Mouse (Mus musculus) urinary bladder, postnatal 10 days (tissue): Measurements from ENCODE around the gene Synm.
A peak's percentile ranks its signal among the peaks of the same experiment; 100 is the strongest.

Experiments used
- DNase-seq: peaks from one replicate; pipeline ENCODE4 v3.0.0; 2022; ENCODE audit warnings: low spot score

Gene Synm

DNA sequence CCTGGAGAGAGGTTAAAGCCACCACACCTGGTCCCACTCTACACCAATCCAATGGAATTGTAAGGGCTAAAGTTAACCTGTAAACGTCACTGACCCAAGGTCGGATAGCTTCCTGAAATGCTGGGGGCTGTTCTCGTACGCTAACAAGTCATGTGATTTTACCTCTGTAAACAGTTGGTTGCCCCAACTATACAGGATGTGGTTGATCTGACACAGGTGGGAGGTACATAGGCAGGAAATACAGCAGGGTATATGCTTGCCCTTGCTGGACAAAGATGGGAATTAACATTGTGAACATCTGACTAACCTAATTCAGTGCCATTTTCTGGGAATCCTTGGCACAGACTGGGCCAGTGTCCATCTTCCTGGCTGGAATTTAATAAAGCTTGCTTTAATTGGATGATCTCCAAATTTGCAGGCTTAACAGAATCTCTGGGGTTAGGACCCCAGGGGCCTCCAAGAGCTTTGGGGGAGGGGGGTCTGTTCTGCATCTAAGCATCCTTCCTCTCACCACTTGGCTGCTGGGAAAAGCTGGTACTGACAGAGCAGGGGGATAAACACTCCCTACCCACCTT is 11.7 kb downstream of the Synm start:
- no peak for DNase-seq

DNA sequence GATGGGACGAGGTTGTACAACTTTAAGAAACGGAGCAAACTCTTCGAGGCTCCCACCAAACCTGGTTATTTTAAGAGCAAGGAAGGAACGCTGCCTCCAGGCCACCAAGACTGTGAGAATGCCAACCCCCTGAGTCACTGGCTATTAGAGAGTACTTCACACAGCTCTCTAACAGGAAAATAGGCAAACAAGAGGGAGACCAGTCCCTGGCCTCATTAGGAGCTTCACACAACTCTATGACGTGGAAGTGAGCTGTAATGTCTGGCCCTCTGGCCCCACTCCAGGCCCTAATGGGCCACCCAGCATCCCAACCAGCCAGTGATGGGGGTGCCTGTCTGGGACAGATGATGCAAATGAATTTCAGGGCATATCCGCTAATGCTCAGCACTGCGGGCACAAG is 17.8 kb downstream of the Synm start:
- DNase-seq = no peak

DNA sequence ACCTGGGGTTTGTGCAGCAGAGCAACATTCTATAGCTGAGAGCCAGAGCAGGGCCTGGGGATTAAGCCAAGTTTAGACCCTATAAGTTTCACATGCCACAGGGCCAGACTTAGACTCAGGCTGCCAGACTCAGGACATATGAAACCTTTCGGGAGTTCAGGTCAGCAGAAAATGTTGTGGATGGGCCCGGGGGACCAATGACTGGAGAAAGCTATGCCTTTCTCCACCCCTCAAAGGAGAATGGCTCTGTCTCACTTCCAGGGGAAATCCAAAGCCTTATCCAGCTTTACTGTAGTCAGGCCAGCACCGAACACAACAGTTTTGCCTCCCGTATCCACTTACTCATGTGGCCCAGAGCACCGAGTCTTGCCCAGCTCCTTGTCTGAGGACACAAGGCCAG is 18.7 kb downstream of the Synm start:
- DNase-seq = no peak

DNA sequence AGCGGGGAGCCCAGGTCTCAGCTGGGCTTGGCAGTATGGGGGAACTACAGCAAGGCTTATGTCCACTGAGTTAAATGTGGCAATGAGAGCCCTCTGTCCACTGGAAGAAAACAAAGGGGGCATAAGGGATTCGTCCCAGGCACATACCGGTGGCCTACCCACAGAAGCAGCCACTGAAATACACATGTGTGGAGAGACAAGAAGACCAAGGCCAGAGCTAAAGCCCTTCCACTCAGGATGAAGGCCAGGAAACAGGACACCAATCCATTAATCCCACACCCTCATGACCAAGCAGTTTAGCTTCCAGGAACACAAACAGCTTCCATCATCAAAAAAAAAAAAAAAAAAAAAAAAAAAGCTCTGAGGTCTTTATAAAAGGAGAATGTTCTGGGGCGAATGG is 19.2 kb downstream of the Synm start:
- DNase-seq = no peak

DNA sequence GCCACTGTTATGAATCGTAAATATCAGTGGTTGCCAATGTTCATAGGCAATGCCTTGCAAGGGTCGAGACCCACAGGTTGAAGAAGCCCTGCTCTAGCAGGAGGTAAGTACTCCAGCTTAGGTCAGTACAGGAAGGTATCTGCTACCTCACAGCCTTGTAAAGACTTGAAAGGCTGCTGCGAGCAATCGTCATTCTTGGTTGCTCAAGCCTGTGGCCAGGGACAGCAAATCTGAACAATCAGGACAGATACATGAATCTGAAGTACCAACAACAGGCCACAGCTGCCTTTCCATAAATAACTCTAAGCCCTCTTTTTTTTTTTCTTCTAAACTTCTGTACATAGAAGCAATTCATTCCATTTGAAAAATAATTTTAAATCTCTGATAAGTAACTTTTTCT is 27.3 kb downstream of the Synm start:
- DNase-seq = no peak

DNA sequence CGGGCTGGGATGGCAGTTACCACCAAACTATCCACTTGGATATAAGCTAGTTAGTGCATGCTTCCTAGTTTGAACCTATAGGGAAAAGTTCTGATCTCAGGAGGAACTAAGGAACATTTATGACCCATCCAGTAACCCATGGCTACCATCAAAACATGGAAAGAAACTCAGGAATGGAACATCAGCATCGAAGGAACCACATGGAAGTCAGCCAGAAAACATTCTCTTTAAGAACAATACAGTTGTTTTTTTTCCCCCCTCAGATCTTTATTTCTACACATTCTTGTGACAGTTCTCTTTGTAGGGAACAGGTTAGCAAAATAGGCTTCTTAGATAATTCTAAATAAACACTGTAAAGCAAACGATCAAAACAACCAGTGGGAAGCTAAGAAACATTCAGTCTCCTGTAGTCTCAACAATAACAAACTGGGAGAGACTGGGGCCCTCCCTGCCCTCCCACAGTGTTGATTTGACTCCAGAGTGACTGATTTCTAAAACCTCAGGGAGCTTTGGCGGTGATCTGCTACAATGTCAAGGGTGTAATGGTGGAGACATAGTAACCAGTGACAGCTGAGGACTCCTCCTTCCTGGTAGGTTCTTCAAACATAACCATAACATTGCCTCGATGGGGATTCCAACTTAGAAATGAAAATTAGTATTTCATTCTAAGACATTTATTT is 29.0 kb downstream of the Synm start:
- DNase-seq = no peak

DNA sequence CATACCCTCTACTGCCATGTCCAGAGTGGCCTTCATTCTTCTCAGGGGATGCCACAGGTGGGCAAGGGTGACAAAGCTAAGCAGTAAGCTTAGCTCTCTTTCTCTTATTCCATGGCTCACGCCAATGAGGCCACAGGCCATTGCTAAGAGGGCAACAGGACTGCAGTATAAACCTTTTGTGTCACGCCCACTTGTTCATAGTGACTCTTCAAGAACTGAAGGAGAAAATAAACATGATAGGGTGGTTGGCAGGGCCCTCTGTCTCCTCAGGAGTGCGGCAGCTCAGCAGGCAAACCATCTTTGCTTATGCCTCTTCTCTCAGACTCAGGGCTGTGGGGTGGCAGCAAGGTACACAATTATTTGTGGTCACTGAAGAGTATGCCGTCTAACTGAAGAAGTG is 30.7 kb downstream of the Synm start:
- DNase-seq = no peak

DNA sequence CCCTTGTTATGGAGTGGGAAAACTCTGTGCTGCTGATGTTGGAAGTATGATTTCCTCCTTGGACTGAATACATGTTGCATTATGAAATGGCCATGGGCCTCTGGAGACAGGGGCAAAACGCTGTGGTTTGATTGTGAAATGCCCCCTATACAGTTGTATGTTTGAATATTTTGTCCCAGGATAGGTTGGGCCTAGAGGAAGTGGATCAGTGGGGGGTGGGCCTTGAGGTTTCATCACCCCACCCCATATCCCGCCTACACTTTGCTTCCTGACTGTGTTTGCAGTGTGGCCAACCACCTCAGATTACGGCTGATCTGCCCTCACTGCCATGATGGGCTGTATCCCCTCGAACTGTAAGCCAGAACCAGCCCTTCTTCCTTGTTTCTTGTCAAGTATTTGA is 31.3 kb downstream of the Synm start:
- DNase-seq = no peak

DNA sequence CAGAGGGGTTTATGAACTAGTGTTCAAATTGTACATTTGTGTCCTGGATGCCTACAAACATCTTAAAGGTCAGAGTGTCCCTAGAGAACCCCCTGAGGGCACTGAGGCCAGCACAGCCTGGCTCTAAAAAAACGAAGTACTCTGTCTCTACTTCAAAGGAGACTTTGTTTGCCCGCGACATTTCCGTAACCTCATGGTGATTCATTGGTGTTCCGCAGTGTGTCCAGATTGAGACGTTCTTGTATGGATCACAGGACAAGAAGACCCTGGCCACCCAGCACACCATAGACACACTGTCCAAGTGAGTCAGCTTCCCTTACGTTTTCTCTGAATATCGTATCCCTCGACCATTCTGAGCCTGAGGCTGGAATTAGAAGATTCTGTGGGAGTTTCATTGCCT is 34.5 kb downstream of the Synm start:
- DNase-seq = no peak

DNA sequence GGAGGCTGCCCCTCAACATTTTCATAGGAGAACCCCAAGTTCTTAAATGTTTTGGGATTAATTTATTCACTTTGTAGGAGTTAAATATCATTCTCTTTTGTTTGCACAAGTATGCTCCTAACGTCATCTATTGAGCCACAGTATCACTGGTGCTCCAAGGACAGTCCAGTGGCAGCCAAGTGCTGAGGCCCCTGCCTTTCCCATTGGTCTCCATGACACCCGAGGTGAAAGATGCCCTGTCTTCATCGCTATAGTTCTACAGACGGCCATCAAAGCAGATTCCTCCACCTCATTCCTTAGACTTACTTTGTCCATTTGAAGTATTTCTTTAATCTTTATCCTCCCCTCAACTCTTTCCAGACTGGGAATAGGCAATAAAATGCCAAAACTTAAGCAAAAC is 35.0 kb downstream of the Synm start:
- DNase-seq = no peak

DNA sequence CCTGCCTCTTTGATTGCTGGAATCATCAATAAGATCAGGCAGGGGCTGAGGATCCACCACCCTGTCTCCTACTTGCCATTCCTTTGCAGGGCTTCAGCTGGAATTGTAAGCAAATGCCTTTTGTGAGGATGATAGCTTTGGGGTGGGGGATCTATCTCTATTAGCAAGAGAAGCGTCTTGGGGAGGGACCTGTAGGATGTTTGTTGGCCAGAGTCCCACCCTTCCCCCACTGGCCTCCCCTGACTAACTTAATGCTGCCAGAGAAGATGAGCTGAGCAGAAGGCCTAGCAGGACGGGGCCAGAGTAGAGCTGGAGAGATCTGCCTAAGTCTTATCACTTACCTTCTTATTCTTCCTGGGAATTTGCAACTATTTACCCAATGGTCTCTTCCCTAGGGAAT is 37.4 kb downstream of the Synm start:
- DNase-seq = no peak

DNA sequence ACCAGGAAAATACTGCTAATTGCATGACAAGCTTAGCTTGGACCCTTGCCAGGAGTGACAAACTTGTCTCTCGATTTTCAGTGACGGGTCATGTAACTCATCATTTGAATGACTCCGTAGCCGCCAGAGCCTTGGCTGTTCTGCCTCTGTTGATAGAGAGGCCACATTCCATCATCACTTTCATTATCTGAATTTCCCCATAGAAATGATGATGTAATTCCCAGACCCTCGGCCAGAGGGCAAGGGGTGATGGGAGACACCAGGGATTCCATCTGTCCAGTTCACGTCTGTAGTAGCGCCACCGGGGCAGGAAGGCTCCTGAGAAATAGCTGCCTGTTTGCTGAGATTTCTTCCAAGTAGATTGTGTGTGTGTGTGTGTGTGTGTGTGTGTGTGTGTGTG is 40.7 kb downstream of the Synm start:
- DNase-seq = no peak

DNA sequence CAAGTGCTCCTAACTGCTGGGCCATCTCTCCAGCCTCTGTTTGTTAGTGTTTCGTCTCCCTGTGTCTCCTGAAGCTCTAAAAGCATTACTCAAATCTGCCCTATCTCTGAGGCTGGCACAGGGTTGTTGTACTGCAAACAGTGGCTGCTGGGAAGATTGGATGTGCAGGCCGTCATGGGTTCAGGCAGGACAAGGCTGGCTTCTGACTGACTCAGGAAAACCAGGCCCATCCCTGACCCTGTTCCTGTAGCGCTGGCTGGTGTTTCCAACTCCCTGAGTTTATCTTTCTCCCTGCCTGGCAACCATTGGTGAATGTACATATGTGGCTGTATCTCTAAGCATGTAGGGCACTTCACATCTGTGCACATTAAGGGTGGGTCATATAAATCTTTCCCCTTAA is 42.0 kb downstream of the Synm start:
- DNase-seq = no peak

DNA sequence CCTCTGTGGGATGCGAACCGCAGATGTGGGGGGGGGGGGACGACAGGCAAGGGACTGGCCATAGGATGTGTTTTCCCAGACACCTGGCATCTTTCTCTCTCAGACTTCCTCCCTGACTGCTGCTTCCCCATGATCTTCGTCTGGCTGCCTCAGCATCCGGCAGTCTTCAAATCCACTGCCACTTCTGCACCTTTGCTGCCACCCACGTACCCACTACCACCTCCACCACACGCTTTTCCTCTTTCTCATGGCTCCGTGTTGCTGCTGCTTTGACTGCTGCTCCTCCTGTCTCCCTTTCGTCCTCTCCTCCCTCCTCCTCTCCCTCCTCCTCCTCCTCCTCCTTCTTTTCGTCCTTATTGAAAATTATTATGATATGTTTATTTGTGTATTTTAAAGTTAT is 42.6 kb downstream of the Synm start:
- DNase-seq = no peak

DNA sequence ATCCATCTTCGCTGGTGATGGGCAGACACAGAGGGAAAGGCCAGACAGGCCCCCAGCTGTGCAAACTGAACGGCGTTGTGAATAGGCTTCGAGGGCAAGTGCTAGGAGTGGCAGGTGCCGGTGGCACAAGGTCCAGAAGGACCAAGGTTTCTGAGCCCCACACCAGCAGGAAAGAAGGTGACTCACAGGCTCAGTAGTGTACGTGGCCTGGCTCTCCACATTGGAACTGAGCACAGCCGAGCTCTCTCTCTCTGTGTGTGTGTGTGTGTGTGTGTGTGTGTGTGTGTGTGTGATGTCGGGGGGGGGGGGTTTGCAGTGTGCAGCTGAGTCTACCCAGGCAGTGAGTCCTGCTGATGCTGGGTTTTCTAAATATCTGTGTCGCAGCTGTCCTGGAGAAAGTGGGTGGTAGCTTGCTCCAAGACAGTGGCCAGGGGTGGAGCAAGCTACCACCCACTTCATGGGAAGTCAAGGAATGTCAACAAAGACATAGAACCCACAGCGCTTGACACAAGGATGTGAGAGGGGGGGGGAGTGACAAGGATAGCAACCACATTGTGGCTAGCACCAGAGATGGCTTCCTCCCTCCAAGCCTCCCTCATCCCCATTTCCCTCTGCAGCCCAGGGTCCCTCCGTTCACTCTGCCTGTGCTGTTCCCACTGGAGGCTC is 43.2 kb downstream of the Synm start:
- no peak for DNase-seq

DNA sequence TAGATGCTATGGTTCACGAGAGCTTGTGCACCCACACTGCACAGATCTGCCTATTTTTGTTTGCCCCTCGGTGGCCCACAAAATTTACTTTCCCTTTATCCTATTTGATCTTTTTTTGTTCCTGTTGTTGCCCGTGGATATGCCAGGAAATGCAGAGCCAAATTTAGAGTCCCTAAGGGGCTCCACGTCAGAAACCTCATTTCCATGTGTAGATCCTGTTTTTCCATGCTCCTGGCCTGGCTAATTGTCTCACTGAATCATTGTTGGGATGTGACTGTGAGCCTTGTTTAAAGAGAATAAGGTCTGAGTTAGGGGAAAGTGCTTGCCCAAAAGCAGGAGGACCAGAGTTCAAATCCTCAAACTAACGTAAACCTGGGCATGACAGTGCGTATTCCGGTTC is 44.4 kb downstream of the Synm start:
- no peak for DNase-seq

DNA sequence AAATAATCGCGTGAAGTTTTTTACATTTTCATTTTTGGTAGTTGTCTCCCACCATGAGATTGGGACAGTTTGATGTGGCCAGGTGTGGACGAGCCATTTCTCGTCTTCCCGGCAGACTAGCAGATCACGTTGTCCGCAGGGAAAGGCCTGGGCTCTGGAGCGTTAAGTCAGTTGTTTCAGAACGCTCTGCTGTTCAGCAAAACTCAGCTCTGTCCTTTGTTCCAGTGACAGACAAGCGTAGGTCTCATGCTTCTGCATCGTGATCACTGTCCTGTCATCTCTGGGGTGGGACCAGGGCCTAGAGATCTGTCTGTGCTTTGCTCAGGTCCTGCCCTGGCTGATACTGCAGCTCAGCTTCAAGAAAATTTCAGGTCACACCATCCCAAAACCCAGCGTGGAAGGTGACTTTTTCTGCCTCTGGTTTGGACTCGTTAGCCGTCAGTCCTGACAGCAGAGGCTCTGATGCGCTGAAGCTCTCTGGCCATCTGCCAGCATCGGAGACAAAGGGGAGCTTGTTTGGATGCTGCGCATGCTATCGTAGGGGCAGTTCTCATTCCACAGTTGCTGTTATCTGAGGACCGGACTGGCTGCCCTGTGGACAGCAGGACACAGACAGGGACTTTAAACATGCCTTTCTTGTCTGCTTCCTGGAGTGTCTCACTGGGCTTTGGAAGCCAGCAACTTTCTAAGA is 45.6 kb downstream of the Synm start:
- DNase-seq = no peak

DNA sequence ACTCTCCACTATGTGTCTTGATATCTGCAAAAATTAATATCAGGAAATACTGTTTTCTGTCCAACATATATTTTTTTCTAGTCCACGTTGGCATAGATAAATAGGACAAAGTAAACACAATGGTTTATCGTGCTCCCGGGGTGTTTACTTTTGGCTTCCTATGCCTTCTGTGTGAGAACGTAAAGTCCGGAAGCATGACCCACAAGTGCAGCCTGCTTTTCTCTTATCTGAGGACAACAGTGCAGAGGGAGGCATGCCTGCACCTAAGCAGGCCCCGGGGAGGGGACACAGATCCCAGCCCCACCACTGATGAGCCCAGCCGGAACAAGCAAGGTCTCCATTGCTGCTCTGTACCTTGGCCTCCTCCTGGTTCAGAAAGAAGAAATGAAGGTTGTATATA is 49.3 kb downstream of the Synm start:
- no peak for DNase-seq

DNA sequence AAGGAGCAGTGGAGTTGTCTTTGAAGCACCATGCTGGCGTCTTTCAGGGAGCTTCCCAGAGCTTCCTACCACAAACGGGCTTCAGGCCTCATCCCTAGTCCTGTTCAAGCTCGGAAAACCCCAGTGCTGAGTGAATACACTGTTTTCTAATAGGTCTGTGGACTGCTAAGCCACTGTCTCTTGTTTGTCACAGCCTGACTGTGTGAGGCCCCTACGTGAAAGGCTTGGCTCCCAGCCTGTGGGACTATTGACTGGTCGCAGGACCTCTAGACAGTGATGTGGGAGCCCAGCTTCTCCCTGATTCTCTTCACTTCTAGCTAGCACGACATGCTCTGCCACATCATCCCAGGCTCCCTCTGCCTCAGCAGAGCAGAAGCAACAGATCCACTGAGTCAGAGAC is 51.4 kb downstream of the Synm start:
- no peak for DNase-seq

DNA sequence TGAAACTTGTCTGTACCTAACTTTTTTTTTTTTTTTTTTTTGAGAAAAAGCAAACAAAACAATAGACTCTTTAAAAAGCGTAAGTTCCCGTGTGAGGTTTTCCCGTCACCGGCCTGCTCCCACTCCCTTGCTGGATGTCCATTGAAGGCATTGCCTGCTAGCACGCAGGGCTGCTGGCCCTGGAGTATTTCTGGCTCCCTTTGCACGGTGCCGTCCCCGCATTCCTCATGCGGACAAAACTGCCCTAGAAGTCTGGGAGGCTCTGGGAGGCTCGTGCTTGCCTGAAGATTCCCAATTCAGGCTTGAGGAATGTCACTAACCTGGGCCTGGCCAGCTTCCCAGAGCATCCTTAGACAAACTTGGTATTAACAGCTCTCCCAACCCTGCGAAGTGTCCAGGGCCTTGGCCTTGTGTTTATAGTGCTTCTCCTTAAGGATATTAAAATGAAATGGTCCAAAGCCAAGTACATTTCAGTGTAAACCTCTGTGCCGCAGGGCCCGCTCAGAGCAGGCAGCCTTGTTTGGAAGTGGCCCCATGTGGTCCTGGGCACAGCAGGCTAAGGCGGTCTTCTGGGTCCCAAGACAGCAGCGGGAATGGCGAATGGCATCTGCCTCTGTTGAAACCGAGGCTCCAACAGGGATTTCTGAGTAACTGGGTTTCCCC is 58.2 kb downstream of the Synm start:
- DNase-seq = peak; percentile 47

DNA sequence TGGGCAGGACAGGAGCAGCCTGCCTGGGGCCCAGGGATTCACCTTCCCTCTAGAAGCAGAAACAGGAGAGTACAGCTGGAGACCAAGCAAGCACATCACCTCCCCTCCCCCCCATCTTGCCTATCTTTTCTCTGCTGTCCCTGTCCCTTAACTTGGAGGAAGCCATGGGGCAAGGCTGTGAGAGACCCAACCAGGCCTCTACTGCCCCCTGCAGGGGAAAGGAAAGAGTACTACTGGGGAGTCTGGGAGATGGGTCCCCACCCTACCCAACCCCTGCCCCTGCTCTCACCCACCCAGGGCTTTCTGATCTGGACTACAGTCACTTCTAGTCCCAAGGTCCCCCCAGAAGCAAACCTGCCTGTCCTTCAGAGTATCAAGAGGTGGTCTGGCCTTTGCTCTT is 58.7 kb downstream of the Synm start:
- DNase-seq = no peak

DNA sequence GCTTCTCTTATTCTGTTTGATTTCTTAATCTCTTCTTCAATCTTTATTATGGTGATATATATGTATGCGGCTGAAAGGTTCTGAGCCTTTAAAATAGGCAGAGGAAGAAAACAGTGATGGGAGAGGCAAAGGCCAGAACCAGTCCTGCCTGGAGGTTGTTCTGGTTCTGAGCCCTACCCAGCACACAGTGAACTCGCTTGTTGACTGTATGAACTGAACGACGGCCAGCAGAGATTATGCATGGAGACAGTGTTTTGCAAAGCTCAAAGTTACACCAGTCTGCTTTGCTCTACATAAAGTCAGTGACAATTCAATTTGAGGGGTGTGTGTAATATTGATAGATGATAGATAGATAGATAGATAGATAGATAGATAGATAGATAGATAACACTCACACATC is 60.2 kb downstream of the Synm start:
- no peak for DNase-seq
